Mouse (Mus musculus) brain, embryonic 14.5 days (tissue): ENCODE results near the gene Gm5460.

Source experiments
- CTCF ChIP-seq: fragments of 200-500 bp; IDR thresholded peaks from 2 replicates; pipeline ENCODE4 v1.5.1; 2012; ENCODE audit warnings: inconsistent platforms, mild to moderate bottlenecking, moderate library complexity, borderline replicate concordance; ENCODE audit not compliant: insufficient read depth, insufficient read length; ENCODE audit errors: extremely low read depth
- POLR2A ChIP-seq: fragments of 200-500 bp; IDR thresholded peaks from 2 replicates; pipeline ENCODE4 v1.6.1; 2012; ENCODE audit warnings: mild to moderate bottlenecking, inconsistent platforms, borderline replicate concordance; ENCODE audit not compliant: poor library complexity, insufficient read depth, insufficient read length, severe bottlenecking; ENCODE audit errors: extremely low read depth

- no peak for TF ChIP-seq POLR2A
- no peak for TF ChIP-seq CTCF
Observed at GRCm38 (mm10) chr14:33977748-33978147, 38.8 kb upstream of the Gm5460 start.
